Mouse (Mus musculus): ENCODE measurements around the gene Kcnh6.
A peak's percentile ranks its signal among the peaks of the same experiment; 100 is the strongest.
"Not testable (repeated sequence)": the region's sequence is repeated elsewhere in the genome, so short reads cannot be mapped to it uniquely, and the experiment has no call there.

Kcnh6 gene

DNA sequence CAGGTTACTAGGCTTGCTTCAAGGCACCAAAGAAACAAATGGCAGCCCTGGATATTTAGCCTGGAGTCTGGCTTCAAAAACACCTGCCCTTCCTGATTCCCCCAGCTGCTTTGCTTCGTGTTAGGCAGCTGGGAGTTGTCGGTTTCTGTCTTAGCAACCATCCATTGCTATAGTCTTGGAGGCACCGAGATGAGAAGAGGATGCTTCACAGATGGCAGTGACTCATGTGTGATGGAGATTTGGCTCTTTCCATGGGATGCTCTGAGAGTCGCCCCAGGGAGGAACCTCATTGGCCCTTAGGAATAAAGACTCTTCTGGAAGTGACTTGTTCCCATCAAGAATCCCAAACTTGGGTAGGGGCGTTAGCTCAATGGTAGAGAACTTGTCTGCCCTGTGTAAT, 8.5 kb downstream of the Kcnh6 start:
- no peak for DNase-seq

DNA sequence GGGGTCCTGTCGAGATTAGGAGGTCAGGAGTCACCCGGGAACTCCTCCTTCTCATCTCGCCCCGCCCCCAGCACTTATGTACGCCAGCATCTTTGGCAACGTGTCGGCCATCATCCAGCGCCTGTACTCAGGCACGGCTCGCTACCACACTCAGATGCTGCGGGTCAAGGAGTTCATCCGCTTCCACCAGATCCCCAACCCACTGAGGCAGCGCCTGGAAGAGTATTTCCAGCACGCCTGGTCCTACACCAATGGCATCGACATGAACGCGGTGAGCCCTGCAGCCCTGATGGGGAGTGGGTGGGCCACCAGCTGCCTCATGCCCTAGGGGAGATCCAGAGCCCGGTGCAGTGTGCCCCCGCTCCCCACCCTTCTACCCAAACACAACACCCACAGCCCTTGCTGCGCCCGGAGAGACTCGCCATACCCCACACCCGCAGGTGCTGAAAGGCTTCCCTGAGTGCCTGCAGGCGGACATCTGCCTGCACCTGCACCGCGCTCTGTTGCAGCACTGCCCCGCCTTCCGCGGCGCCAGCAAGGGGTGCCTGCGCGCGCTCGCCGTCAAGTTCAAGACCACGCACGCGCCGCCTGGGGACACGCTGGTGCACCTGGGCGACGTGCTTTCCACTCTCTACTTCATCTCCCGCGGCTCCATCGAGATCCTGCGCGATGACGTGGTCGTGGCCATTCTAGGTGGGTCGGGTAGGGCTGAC, 12.3 kb downstream of the Kcnh6 start:
- no peak for DNase-seq

DNA sequence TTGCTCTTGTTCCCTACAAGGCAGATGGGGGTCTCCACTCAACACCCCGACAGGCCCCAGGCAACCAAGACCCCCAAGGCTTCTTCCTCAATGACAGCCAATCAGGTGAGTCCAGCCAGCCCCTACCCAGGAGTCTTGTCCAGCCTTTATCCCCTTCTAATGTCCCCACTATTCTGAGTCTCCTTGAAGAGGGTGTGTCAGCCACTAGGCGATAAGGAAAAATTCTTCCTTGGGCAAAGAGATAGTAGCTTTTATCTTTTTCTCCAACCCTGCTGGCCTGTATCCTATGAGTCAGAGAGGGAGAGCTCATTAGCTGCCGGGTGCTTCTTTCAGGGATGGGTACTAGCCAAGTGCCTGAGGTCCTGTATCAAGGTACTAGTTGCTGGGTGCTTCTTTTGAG, 17.9 kb downstream of the Kcnh6 start:
- DNase-seq, result no peak

DNA sequence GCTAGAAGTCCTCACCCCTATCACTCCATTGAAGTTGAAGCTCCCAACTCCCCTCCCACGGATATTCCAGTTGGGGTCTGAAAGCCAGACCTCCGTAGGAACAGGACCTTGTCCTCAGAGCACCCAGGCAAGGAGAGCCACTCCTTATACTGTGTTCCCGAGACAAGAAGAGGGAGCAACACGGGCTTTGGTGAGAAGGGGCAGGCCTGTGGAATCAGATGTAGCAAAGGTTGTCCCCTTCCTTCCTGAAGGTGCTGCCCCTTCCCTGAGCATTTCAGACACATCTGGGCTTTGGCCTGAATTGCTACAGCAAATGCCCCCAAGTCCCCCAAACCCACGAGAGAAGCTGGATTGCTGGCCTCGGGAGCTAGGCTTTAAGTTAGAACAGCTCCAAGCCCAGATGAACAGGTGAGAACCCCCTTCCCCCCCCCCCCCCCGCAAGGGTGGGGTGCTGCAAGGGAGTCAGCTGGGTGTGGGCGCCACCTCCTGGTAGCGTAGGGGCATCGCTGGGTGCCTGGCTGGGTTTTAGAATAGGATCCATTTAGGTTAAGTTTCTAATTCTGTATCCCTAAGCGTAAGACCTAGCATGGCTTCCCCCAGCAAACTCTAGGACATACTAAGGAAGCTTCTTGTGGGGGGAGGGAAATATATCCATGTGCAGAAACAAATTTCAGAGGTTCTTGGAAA, 18.7 kb downstream of the Kcnh6 start:
- DNase-seq, result peak; percentile 44 to 64

DNA sequence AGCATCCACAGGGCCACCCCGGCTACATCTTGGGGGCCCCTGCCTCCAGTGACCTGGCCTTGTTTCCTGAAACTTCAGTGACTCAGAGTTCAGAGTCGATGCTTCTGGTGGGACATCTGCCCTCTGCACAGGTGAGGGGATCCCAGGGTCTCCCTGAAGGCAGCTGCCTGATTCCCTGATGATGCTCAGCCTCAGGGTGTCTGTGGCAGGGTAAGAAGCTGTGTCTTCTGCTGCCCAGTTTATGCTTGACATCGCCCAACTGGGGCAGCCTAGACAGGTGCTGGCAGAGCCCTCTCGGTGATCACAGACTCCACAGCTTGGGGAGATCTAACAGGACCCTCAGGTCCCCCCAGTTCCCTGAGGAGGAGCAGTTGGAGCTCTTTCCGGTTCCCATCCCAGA, 19.7 kb downstream of the Kcnh6 start:
- DNase-seq, result no peak

DNA sequence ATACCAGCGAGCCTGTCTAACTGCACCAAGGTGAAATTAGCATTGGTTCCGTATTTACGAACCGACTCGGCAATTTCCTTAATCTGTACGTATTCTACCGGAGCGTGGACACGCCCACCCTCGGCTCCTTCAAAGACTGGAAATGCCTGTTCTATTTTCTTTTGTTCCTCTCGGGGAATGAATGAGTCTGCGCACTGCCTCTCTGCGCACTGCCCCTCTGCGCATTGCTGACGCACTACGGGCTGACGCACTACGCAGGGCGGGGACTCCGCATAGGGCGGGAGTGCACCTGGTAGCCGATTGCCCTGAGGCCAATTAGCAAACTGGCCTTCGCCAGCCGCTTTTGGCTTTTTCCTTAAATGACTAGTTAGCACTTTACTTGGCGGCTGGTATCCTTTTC, 24.1 kb downstream of the Kcnh6 start:
- DNase-seq, result not testable (repeated sequence)

DNA sequence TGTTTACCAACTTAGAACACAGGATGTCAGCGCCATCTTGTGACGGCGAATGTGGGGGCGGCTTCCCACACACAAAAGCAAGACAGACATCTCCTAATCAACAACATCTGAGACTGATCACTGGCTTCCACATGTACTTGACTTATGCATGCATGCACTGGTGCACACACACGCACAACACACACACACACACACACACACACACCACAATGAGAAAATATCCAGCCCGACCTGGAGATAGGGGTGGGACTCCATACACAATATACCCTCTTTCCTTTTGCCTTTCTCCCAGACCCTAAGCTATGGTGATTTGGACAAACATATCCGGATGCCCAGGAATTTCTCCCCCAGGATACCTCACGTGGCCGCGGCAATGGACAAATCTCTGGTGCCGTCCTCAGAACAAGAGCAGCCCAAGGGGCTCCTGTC, 25.6 kb downstream of the Kcnh6 start:
- peak; percentile 36 to 40 for DNase-seq

DNA sequence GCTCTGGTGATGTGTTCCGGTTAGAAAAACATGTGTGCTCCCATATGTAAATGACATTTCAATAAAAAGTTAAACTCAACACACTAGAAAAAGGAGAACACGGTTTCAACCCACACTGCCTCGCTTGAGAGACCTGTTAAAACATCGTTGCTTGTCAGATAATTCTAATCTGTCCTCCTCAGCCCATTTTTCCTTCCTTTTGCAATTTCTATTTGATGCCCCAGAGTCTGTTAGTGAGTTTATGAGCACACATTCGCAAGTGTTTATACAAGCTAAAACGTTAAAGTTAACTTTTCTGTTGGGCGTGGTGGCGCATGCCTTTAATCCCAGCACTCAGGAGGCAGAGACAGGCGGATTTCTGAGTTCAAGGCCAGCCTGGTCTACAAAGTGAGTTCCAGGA, 27.1 kb downstream of the Kcnh6 start:
- DNase-seq, result no peak

DNA sequence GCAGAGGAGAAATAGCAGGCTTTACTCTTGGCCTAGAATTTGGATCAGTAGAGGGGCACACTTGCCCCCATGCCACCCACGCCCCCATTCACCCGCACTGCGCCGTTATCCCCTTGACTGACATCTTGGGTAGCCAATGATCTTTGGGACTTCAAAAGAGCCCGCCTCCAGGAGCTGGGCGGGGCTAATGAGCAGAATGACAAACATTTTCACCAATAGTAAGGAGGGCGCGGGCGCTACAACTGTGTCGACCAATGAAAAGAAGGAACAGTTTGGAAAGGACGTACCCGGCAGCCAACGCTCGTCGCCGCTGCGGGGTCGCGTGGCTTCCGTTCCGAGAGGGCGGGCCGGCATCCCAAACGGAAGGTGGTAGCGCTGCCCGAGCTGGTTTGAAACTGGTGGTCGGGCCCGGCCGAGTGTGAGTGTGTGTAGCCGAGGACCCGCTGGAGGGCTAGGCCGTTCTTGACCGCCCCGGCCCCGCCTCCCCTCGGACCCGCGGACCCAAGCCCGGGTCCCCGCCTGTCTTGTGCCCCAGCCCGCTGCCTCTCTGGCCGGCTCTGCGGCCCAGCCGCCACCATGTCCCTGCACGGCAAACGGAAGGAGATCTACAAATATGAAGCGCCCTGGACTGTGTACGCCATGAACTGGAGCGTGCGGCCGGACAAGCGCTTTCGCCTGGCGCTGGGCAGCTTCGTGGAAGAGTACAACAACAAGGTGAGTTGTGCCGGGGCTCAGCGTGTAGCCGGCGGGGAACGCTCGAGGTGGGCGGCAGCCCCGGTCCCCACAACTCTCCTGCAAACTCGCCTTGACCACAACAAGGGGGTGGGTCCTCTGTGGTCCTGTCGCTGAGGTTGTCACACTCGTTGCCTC, 28.9 kb downstream of the Kcnh6 start, which contains the start of gene Dcaf7:
Gene Dcaf7, plus strand, starts transcription at position 325 of the 870 bp plus-strand sequence.
- peak; percentile 97 to 98 for DNase-seq

DNA sequence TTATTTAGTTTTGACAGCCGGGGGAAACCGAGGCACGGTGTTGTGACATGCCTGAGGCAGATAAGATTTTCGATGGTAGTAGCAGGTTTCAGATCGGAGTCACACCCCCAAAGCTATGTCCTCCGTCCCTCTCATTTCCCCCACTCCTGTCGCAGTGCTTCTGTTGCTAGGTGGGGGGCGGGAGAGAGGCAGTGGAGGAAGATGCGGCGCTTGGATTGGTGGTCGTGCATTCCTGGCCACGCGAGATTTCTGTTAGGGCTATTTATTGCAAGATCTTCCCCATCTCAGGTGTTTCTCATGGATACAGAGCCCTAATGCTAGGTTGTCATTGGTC, 29.5 kb downstream of the Kcnh6 start:
- DNase-seq, result no peak

DNA sequence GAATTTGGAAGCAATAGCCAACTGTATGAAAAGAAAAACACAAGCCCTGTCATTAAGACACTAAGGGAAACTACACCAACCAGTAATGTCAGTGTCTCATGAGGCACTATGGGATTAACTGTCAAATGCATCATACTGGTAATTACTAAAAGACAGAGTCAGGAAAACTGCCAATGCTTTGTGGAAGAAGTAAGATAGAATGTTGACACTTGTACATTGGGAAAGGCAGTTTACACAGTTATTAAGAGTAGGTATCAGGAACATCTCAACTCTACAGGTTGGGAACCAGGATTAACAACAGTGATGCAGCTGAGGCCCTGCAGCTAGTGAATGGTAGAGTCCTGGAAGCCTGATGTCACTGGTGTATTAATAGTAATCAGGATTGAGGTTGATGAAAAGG, 36.4 kb downstream of the Kcnh6 start:
- DNase-seq, result no peak

DNA sequence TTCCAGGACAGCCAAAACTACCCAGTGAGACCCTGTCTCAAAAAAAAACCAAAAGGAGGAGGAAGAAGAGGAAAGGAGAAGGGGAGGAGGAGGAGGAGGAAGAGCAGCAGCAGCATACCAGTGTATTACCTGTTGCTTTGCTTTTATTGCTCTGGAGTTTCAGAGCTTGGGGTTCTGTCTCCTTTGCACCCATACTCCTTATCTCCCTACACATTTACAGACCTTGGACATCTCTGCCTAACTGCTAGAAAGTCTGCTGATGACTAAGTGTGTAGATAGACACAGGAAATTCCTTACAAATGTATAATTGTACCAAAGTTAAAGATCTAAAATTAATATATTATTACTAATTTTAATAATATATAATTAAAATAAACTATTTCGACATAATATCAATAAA, 37.3 kb downstream of the Kcnh6 start:
- DNase-seq, result no peak

DNA sequence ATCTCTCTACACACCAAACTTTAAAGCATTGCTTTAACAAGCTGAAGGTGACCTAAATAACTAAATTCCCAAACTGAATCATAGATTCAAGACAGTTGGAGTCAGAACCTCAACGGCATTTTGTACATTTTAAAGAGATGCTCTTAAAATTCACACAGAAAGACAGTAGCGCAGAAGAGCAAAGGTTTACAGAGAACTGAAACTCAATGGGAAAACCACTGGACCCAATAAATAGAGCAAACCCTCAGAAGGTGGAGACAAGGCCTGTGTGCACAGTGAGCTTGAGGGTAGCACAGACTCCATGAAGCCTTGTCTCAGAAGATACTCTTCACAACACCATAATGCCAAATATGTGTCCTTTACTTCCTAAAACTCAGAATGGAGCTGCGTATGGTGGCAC, 37.9 kb downstream of the Kcnh6 start:
- no peak for DNase-seq

DNA sequence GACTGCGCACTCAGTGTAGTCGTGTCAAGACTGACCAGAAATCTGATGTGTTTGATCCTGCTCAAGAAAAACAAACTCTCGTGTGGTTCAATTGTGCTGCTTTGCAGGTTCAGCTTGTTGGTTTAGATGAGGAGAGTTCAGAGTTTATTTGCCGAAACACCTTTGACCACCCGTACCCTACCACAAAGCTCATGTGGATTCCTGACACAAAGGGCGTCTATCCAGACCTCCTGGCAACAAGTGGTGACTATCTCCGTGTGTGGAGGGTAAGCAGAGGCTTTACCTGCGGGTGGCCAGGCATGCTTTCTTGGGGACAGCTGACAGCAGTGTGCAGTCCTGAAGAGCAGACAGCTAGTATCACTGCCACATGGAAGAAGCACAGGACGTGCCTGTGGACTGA, 38.7 kb downstream of the Kcnh6 start:
- DNase-seq, result no peak

DNA sequence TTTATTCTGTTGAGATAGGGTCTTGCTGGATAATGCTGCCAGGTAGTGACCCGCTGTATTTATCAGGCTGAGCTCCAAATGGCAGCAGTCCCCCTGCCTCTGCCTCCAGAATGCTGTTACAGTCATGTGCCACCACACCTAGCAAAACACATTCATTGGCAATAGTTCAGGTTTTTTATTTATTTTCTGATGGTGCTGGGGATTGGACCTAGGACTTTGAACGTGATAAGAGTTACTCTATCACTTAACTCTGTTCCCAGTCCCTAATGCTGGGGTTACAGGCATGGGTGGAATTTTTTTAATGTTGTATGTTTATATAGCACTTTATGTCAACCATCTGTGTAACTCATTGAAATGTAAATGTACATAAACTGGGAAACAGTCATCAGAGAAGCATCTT, 46.0 kb downstream of the Kcnh6 start:
- DNase-seq, result no peak

DNA sequence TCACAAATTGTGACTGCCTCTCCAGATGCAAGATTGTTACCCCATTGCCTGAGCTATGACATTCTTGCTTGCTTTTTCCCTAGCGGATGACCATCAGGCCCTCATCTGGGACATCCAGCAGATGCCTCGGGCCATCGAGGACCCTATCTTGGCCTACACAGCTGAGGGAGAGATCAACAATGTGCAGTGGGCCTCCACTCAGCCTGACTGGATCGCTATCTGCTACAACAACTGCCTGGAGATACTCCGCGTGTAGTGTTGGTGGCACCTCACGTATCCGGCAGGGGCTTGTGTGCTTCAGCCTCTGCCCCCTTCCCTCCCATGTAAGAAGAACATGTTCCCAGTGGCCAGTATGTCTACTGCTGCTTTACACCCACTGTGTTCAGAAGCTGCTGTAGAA, 46.7 kb downstream of the Kcnh6 start:
- no peak for DNase-seq

DNA sequence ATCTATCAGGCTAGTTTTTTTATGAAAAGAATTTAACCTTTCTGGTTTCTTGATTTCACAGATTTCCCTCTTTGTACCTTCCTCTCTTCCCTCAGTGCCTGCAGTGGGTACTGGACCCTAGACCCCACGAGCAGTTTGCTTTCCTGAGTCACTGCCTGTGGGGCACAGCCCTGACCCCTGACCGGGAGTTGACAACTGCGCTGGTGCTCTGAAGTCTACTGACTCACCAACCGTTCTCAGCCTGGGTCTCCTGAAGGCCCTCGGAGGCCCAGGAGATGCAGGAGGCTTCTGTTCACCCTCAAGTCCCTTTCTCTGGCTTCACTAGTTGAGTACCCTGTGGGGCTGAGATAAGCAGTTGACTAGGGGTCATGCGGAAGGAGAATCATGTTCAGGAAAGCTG, 47.4 kb downstream of the Kcnh6 start:
- no peak for DNase-seq

DNA sequence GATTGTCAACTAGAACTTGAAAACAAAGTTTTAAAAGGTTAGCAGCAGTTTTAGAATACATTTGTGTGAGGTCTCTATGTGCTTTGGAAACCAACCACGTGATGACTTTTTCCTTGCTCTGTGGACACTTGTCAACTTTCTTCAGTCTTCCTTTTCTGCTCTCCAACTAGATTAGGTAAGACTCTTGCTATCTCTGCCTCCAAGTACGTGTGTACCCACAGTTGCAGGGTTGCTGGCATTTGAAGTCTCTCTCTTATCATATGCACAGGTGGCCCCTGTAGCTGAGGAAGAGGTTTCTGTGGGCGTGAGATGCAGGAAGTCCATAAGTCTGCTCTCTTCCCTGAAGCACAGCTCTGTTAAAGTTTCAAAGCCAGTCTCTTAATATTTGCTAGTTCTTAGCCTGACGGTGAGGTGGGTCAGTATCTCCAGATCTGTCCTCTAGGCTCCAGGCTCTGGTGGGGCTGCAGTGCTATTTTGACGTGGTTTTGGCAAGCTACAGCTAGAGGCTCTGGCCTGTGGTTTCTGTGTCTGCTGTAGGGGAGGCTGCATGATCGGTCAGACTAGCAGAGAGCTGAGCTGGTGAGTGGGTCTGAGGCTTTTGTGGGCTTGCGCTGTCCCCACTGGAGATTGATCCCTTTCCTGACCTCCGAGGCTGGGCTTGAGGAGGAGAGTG, 49.0 kb downstream of the Kcnh6 start:
- DNase-seq, result no peak

DNA sequence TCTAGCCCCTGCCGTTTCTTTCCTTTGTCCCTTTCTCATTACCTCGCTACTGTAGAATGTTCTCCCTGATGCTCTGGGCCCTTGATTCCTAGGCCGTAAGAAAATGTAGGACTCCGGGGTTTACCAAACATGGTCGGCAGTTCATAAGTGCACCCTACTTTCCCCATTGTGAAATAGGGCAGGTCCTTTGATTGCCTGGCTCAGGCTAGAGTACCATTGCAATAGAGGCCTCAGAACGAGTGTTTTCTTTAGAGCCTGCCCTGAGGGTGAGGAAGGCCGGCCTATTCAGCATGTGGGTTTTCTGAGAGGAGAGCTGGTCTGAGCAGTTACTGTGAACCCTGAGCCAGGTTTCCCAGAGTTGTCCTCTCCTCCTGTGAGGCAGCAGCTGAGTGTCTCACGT, 50.1 kb downstream of the Kcnh6 start:
- DNase-seq, result peak in 1 of 2 experiments; percentile 28

DNA sequence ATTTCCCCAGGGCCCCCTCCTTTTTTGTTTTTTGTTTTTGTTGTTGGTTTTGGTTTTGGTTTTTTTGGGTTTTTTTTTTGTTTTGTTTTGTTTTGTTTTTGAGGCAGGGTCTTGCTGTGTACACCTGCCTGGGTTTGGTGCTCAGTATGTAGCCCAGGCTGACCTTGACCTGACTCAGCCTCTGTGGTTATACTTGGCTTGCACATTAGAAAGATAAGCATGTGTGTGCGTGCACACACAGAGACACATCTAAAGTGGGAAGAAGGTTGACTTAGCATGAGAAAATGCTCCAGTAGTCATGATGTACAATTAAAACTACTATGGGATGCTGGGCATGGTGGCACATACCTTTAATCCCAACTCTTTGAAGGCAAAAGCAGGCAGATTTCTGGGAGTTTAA, 52.6 kb downstream of the Kcnh6 start:
- DNase-seq, result no peak

DNA sequence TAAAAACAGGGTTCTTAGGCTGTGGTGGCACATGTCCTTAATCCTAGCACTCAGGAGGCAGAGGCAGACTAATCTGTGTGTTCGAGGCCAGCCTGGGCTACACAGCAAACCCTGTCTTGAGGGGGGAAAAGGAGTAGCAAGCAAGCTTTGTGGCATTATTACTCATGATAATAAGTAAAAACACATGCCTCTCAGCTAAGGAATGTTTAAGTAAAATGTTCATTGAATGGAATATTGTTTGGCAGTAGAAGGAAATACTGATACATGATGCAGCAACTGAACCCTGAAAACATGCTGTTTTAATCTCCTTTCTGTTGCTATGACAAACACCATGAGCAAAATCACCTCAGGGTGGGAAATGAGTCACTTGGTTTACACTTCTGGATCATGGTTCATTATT, 53.4 kb downstream of the Kcnh6 start:
- DNase-seq, result no peak

DNA sequence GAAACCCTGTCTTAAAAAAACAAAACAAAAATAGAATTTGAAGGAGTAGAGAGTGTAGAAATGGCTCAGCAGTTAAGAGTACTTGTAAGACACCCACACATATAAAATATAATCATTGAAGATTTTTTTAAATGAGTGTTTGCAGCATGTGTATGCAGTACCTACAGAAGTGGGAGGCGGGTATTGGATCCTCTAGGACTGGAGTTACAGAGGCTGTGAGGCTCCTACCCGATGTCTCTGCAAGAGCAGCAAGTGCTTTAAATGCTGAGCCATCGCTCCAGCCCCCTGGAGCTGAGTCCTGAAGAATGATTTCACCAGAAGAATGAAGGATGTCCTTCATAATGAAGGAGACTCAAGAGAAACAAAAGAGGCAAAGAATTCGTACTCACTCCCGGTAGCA, 55.8 kb downstream of the Kcnh6 start:
- DNase-seq, result no peak

All from lung, adult 18-20 months (tissue).